Mouse (Mus musculus): Measurements from ENCODE around the gene Ttll13.

The Ttll13 gene

DNA sequence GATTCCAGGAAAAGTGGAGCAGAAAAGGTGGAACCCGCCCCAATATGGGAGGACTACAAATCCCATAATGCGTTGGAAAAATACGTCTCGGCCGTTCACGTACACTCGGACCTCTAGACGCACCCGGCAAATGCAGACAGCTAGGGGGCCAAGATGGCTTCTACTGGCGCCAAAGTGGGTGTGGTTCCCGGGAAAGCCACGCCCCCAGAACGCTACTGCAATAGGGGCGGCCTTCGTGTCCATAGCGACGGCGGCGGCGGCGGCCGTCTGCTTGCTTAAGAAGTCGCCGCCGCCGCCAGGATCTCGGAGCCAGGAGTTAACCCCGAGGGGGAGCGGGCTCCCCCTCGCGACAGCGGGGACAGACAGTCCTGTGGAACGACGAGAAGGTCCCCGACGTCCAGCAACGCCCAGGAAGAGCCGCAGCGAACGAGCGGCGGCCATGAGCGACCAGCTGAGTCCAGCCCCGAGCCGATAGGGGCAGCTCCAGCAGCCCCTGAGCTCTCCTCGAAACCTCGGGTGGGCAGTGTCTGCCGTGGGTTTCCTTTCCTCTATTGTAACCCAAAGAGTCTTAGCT, at the start of gene Ttll13:
Gene Ttll13, plus strand, starts transcription at position 229 of the 574 bp plus-strand sequence.
- DNase-seq, result peak; percentile 94

DNA sequence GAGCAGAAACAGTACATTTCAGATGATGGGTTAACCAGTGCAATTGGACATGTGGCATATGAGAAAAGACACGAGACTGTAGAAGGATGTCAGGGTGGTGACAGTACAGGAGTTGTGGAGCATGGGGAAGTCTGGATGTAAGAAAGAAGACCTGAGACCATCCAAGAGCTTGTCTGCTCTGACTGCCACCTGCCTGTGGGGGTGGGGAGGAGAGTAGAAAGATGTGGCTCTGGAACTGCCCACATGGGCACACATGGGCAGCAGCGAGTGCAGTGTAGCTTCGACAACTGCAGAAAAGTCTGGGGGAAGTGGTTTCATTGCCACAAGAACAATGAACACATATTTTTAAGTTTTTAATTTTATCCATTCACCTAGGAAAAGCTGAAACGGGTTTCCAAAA, 48.8 kb upstream of the Ttll13 start:
- no peak for DNase-seq

DNA sequence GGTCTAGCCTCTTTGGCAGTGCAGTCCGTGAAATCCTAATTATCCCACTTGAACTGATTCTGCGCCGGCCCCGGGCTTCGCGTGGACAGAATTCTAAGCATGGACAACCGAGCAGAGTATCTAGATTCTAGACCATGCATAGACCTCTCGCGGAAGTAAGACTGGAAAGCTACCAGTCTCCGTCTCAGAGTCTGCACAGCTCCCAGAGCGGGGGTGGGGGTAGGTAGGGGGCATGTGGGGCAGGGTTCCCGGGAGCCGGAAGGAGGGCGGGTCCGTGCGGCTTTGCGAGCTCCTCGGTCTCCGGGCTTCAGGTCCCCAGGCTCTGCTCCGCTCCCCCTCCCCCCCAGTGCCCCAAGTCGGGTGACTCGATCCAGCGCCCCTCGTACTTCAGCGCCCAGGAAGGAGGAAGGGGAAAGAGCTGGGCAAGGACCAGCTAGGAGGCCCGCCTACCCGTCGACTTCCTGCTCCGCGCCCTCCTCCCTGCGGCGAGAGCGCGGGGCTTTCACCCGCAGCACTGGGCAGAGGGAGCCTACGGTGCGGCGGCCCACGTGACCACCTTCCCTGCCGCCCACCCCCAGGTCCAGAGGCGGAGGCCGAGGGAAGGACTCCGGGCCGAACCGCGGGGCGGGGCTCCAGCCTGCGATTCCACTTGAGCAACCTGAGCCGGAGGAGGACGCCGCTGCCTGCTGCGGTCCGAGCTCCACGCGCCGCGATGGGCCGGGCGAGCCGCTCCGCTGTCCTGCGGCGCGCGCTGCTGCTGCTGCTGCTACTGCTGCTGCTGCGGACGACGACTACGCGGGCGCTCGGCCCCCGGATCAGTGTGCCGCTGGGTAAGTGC, 48.0 kb upstream of the Ttll13 start:
- DNase-seq, result peak; percentile 71

DNA sequence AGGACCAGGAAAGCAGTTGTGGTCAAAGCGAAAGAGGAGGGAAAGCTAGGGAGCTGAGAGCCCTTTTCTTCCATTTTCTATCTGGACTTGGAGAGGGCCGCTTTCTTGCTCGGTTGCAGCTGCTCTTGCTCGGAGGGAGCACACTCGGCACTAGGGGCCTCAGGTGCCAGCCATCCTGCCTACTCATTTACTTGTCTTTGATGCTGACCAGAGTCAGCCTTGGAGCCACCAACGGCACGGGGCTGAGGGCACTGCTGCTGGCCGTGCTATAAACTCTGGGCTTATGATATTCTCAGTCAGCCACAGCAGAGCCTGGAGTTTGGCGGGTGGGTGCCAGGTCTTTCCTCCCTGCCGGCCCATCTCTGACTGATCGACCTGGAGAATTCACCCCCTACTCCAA, 47.3 kb upstream of the Ttll13 start:
- no peak for DNase-seq

DNA sequence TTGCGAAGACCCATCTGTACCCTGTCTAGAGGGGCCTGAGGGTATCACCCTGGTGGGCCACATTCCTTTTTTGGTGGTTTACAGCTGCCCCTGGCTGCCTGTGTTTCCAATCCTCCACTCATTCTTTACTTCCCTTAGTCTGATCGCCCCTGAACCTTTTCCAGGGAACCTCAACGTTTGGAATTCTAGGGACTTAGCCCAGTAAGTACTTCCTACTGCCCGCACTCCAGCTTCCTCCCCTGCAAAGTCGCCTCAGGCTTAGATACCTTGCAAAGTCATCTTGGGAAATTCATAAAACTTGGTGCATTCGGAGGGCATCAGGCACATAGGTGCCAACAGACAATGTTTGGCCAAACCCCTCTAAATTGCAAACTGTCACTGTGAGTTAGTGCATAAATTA, 46.9 kb upstream of the Ttll13 start:
- no peak for DNase-seq

DNA sequence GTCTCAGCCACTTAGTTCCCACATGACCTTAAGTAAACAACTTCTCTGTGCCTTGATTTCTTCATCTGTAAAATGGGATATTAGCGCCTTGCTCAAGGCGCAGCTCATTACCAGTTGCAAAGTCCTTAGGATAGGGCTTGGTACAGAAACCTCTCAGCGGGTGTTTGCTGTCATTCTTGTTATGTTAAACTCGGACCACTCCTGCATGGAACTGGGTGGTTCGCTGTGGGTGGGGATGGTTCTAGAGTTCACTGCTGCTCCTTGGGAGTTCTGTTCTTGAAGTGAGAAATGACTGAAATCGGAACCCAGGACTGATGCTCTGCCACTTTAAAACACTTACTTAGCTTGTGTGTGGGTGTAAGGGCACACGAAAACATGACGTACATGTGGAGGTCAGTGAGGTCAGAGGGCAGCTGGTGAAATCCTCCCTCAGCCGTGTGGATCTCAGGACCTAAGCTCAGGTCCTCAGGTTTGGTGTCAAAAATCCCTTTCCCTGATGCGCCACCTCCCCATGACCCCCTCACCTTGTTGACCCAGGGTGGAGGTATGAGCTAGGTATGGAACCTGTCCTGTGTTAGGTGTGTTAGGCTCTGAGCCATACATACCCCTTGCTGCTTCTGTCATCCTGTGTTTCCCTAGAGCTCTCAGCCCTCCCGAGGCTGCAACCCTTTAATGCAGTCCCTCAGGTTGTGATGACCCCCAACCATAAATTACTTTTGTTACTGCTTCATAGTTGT, 46.2 kb upstream of the Ttll13 start:
- DNase-seq, result no peak

DNA sequence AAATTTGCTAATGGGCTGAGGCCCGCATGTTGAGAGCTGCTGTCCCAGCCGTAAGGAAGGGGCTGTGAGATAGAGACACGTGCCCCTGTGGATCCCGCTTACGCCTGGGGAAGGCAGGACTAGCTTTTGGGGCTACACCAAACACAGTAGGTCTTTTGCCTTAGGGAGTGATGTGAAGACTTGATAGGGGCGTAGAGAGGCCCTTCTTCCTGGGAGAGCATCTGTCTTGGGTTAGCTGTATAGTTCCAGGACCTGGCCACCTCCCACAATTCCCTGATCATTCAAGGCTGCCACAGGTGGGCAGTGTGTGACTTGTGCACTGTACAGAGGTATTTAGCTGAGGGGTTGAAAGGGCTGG, 45.6 kb upstream of the Ttll13 start:
- no peak for DNase-seq

DNA sequence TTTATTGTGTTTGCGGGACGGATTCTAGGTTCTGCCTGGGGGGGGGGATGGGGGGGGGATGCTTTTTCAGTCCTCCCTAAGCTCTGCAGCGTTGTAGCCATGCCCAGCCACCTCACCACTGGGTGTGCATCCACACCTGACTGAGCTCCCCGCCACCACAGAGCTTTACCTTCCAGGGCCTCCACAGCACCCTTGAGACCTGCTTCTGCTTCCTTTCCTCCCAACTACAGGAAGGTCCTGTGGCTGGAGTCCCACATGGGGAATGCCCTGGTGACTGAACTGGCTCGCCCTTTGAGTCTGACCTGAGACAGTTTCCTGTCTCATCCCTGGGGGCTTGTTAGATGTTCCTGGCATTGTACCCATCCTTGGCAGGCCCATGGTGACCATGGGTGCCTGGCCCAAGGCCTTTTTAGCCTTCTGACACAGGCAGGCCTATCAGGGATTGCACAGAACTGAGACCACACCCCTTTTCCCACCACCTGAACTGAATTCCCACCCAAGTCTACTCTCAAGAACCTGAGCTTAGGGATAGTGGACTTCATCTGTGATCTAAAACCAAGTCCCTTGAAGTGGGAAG, 45.1 kb upstream of the Ttll13 start:
- DNase-seq, result no peak

DNA sequence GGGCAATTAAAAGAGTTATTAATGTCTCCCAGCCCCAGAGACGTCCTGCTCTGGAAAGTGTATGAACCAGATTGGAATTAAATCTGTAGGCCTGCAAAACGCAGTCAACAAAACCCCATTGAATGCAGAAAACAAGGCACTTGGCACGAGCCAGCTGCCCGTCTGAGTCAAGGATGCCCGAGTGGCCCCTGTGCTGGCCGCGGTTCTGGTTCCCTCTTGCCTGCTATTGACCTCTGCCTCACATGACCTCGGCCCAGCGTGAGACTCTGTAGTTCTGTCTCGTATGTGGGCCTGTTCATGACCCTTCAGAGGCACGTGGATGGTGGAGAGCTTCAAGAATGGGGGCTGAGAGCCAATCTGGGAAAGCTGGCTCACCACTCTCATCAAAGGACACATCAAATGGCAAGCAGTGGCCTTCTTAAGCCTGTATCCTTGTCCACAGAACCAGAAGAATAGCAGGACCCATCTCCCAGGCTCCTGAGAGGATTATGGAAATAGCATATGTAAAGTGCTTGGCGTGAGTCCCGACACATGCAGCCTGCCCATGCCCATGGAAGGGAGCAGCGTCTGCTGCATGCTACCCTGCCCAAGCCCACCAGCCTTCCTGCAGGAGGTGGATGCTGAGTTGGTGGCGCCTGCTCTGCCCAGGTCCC, 44.2 kb upstream of the Ttll13 start:
- DNase-seq, result no peak

DNA sequence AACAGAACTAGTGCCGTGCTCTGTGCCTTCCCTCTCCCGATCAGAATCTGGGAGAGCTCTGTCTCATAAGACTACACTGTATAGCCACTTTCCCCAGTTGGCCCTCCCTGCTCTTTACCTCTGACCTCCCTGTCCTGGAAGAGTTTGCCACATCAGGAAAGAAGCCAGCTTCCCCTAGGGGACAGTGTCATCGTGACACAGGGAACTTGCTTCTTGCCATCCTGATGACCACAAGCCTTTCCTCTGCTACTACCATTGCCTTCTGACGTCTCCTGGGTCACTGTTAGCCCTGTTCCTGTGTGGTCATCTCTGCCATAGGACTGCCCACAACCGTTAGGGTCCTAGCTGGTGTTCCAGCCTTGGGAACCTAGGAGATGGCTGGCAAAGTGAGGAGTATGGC, 43.2 kb upstream of the Ttll13 start:
- no peak for DNase-seq

DNA sequence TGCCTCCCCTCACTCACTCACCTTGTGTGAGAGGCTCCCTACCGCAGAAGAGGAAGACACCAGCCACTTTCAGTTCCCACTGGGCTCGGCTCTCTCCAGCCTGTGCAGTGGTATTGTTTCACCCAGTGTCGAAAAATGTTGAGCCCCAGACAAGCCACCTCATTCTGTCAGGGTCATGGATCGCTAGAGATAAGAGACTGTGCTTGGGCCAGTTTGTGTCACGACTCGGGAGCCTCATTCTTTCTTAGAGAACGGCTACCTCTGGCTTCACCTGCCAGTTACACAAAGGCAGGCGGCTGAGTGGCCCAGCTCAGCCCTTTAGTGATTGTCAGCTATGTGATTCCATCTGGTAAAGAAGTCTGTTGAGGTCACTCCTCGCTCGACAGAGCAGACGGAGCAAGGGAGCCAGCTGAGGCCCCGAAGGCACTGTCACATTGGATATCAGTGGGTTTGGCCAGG, 42.5 kb upstream of the Ttll13 start:
- no peak for DNase-seq

DNA sequence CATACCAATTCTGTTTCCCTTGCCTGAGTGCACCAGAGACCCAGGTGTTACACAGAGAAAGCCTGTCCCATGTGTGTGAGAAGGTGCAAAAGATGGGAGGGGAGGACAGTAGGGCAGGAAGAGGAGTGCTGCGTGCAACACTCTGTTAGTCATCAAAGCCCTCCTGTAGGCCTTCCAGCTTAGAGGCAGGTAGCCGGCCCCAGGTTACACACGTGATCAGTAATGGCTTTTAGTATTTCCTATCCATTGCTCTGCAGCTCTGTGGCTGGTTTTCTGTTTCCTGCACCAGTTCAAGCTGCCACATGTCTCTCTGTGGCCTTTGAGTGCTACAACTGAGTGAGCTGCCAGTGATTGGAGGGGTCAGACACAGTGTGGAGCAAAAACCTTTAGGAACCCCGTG, 41.8 kb upstream of the Ttll13 start:
- no peak for DNase-seq

DNA sequence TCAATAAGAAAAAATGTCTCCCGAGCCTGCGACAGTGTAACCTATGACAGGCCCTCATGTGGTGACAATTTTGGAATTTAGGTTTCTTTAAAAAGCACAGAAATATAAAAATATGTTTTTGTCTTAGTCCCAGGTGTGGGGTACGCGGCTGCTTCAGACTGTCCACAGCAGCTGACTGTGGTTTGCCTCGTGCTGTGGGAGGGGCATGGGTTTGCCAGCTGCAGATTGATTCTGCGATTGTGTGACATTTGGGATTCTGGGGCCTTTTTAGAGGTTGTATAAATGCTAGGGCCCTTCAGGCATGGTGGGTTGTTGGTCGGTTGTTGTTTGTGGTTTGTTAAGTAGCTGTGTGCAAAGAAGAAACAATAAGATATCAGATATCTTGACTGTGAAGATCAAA, 41.2 kb upstream of the Ttll13 start:
- no peak for DNase-seq

DNA sequence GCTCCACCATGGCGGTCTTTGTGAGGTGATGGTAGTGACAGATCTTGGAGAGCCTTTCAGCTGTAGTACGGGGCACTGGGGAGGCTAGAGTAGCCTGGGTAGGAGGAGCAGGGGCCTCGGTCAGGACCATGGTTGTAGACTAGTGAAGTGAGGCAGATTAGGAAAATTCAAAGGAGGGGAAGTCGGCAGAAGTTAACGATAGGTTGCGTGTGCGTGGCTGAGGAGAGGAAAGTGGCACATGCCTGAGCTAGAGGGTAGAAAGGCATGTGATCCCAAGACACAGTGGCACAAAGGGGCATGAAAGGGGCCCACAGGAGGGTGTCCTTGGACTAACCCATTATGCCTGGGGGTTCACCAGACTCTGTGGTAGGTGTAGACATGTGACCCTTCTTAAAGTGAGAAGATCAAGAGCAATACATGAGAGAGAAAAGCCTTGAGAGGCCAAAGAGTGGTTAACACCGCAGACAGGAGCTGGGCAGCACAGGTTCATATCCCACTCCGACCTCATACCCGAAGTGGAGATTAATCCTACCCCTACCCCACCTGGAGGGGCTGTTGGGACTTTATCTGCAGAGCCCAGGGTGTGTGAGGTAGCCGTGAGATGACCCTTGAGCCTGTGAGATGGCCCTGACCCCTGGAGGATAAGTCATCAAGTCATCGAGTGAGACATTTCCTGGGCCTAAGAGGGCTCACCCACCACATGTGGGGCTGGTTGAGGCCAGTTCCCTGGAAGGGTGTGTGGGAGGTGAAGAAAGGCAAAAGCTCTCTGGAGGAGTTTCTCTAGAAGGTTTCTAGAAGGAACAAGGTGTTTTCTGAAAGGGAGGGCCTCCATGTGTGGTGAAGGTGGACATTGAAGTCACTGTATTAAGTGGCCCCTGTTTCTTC, 40.2 kb upstream of the Ttll13 start:
- no peak for DNase-seq

DNA sequence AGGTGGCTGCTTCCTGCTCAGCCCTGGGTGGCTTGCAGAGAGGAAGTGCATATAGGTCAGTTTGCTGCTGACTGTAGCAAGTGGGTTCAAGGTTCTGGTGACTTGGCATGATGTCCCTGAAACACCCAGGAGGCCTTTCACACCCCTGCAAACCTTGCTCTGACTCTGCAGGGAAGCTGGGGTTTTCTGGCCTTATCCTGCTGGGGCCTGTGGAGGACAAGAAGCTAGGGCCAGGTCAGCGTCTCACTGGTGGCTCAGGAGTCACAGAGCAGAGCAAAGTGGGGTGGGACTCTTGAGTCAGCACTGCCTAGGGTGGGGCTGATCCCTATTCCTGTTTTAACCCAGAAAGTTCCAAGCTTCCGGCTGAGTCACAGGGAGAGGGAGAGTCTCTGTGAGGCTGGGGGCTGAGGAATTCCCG, 38.9 kb upstream of the Ttll13 start:
- DNase-seq, result no peak

DNA sequence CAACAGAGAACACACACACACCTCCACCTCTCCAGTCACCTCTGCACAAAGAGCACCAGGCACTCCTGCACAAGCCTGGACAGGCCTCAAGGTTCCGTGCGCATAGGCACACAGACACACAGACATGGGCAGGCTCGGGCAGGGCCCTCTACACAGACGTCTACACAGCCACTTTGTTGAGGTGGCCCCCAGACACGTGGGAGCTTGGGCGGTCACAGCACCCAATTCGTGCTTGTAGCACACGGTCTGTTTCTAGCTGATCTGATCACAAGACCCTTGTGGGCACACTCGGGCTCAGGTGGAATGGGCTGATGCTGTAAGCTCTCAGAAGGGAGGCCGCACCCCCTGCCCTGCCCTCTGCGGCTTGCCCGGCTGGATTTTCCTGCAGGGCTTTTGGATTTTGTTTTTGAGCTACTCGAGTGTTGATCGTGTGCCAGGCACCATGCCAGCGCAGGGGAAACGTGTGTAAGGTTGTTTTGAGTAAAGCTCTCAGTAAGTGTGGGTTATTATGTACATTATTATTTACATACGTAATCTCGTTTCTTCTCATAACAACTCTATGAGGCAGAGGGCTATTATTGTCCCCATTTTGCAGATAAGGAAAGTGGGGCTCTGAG, 38.0 kb upstream of the Ttll13 start:
- no peak for DNase-seq

DNA sequence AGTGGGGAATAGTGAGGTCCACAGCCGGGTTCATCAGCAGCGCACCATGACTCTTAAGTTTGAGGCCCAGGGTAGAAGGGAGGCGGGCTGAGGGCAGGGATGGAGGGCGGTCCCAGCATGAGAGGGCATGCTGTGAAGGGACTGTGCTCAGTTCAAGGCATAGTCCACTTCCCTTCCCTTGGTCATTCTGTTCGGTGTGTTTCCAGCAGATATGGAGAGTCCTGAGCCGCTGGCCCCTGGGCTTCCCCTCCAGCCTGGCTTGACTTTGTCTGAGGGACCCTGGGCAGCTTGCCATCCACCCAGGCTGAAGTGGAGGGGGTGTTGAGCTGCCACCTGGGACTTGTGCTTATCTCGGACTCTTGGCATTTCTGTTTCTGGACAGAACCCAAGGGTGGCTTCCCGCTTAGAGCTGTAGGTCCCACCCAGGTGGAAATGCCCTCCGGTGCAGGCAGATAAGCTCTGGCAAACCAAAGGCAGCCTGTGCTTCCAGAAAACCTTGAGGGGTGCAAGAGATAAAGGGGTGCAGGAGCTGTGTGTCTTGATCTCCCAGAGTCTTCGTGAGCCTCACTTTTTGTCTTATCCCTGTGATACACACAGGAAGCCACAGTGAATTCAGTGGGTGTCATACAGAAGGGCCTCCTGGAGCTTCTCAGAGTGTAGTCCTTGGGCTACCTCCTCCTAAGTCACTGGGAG, 37.3 kb upstream of the Ttll13 start:
- no peak for DNase-seq

DNA sequence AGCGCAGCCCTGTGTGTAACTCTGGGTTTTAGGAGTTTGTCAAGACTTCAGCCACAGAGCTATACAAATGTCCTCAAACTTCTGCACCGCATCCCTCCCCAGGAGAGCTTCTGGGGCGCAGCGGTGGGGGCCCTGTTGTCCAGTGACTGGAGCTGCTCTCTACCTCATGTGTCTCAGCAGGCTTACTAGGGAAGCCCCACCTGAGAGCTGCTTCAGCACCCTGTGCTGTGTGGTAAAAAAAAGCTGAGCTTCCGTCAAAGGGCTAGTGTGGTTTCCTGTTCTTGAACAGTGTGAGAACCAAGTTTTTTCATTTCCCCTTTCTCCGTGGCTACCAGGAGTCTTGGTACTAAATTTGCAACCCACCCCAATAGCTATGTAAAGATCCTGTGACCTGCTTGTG, 36.5 kb upstream of the Ttll13 start:
- no peak for DNase-seq

DNA sequence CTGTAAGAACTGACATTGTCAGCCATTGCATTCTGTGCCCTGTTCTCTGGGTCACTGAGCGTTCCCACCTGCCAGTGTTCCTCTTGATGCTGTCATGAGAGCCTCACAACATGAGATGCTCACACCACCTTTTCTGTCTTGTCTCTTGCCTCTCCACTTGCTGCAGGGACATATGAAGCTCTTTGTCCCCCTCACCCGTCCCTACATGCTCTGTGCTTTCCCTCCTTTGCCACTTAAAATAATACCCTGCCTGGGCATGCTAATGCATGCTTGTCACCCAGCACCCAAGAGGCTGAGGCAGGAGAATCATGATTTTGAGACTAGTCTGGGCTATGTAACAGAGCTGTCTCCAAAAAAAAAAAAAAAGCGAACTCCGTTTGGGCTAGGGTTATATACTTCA, 35.2 kb upstream of the Ttll13 start:
- no peak for DNase-seq

DNA sequence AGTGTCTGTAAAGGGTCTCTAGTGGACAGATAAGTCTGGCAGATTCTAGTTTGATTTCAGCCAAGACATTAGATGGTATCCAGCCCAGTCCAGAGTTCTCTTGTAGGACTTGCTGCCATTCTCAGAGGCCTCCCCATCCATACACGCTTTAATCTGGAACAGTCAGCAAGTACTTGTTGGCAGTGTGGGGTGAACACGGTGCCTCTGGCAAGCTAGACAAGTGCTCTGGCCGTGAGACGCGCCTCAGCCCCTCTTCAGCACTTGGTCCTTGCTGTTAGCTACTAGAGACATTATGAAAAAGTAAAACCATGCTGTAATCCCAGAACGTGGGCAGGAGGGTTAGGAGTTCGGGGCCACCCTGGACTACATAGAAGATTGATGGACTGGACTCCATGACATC, 32.6 kb upstream of the Ttll13 start:
- no peak for DNase-seq

DNA sequence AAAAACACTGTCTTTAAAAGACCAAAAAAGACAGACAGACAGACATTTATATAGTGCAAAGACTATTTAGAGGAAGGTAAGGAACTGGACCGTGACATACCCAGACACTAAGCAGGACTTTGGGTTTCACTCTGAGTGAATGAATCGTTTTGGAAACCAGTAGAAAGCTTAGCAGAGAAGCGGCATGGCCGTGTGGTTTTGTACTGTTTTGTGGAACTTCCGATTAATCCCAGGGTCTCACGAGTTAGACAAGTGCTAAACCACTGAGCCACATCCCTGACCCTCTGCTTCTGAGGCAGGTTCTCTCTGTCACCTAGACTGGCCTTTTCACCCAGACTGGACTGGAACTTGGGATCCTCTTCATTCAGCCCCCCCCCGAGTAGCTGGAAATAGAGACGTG, 31.7 kb upstream of the Ttll13 start:
- DNase-seq, result no peak
